Comparison of ENCODE assay signal across 16 mouse cellular contexts in the genomic region with DNA sequence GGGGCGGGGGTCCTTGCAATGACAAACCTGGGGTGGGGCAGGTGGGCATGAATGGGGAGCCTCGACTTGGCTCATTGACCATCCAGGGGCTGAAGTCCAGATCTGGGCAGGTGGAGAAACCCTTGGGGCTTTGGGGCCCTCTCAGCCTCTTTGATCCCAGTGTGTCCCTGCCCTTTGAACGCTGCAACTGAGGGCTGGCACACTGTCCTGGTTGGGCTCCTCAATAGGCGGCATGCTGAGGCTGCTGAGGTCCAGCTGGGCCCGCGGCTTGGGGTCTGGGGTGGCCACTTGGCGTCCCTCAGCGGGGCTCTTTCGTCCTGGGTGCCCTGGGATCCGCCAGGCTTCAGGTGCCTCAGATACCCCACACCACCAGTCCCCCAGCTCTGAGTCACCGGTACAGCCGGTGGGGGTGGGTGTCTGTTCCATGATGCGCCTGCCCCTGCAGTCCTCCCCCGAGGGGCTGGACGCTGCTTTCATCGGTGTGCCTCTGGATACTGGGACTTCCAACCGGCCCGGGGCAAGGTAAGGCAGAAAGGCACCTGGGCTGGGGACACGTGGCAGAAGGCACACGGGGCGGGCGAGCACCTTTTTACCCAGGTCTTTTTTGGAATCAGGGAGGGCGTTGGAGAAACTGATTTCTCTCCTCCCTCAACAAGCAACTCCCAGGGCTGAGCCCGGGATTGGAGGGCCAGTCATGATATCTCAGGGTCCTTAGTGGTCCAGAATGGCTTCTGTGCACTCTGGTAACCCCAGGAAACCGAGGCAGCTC. TPM values are rescaled to one million over a fixed set of nuclear protein-coding genes. Genes with fewer than 3 reads are reported as not detected.
DNase-seq lines count a peak whose midpoint lies in the region; ATAC-seq lines count a peak whose summit lies in the region.
"Had no signal": no experiment of that assay in that cellular context is flagged by ENCODE, and none has a peak within 500 bp of the region (broad histone marks: within the 10 kb centered on the region; RNA-seq: fewer than 3 reads in every experiment).

TSS of gene Agmat (plus strand) at position 95 of the 769 bp plus-strand sequence.

- peak; percentile 48 for DNase-seq in kidney, adult 9 months
- DNase-seq in kidney, postnatal 10 days = no peak
- no peak for DNase-seq in adrenal gland, postnatal 14 days
- no peak for DNase-seq in yolk sac, embryonic 10.5 days (ENCODE audit: low spot score)
- DNase-seq in urinary bladder, postnatal 25 days (ENCODE audit: low spot score) = no peak
- DNase-seq: cerebellum, adult 2 months; embryo, embryonic 11 days; gastrocnemius, postnatal 10 days; layer of hippocampus, postnatal 36 days; lung, adult 2 months; thymus, postnatal 14 days had no signal

- no peaks in the 10 kb centered on the region for H3K36me3 ChIP-seq in kidney, embryonic 15.5 days
- H3K36me3 ChIP-seq in liver, embryonic 16.5 days (ENCODE audit: control insufficient read depth, insufficient read depth) = no peaks in the 10 kb centered on the region
- H3K36me3 ChIP-seq: forebrain, embryonic 10.5 days had no signal

- peak within 1 kb of the TSS; percentile 41 for H3K4me2 ChIP-seq in kidney, embryonic 15.5 days
- peak within 1 kb of the TSS; percentile 26 for H3K4me2 ChIP-seq in liver, embryonic 16.5 days (ENCODE audit: low read depth, low read length)

- H3K27me3 ChIP-seq in kidney, embryonic 15.5 days = 0 out of 2 replicates have a peak, but pooled peaks cover 9% of the 10 kb centered on the region
- H3K27me3 ChIP-seq in liver, embryonic 16.5 days (ENCODE audit: control insufficient read depth, insufficient read depth, low read depth, low read length) = no peaks in the 10 kb centered on the region

- no peak within 1 kb of the TSS for H3K4me3 ChIP-seq in kidney, embryonic 15.5 days (replicated peaks)
- peak within 1 kb of the TSS; percentile 51 for H3K4me3 ChIP-seq in liver, embryonic 16.5 days (ENCODE audit: low read depth, low read length)
- H3K4me3 ChIP-seq: forebrain, embryonic 10.5 days had no signal

- H3K9ac ChIP-seq in kidney, embryonic 15.5 days = no peak within 1 kb of the TSS
- peak within 1 kb of the TSS; percentile 51 for H3K9ac ChIP-seq in liver, embryonic 16.5 days (ENCODE audit: low read depth, low read length)

- no peaks in the 10 kb centered on the region for H3K9me3 ChIP-seq in kidney, embryonic 15.5 days (replicated peaks)
- H3K9me3 ChIP-seq in liver, embryonic 16.5 days (replicated peaks; ENCODE audit: control insufficient read depth, low read length) = no peaks in the 10 kb centered on the region
- H3K9me3 ChIP-seq: forebrain, embryonic 10.5 days had no signal

- H3K27ac ChIP-seq in kidney, embryonic 15.5 days = no peak within 1 kb of the TSS
- peak within 1 kb of the TSS; percentile 66 for H3K27ac ChIP-seq in liver, embryonic 16.5 days (ENCODE audit: low read length)
- H3K27ac ChIP-seq: forebrain, embryonic 10.5 days had no signal

- peaks cover 15% of the 10 kb centered on the region for H3K4me1 ChIP-seq in kidney, embryonic 15.5 days
- H3K4me1 ChIP-seq in liver, embryonic 16.5 days (ENCODE audit: control insufficient read depth, low read depth, low read length) = peaks cover 27% of the 10 kb centered on the region

- no peak for ATAC-seq in kidney, embryonic 15.5 days (replicated peaks; ENCODE audit: low FRiP score)
- ATAC-seq in liver, embryonic 16.5 days (ENCODE audit: low read depth) = no peak
- ATAC-seq: CD4-positive, CD25-positive, alpha-beta regulatory T cell, adult 4 months had no signal

- WGBS in kidney, embryonic 15.5 days = 20% methylated on average over 25 of the region's 25 CpGs
- 32% methylated on average over 24 of the region's 25 CpGs for WGBS in liver, embryonic 16.5 days (ENCODE audit: insufficient replicate concordance)

RNA-seq across cellular contexts. Expression of gene Agmat, which starts in this region (rescaled TPM):
- total RNA-seq in adrenal gland, postnatal 14 days (2021) = 13.4 and 32.2 TPM in 2 replicates
- 1.7 and 2.4 TPM in 2 replicates for polyA plus RNA-seq in kidney, embryonic 15.5 days (2015; fragmentation: Nextera tagmentation; extraction: Ambion mirVana)
- polyA plus RNA-seq in liver, embryonic 16.5 days (2015; fragmentation: Nextera tagmentation; extraction: Ambion mirVana) = 25.9 and 28.3 TPM in 2 replicates
- polyA plus RNA-seq: CD4-positive, CD25-positive, alpha-beta regulatory T cell, adult 4 months; forebrain, embryonic 10.5 days; neural tube, embryonic 11.5 days had no signal
